Mouse (Mus musculus) forebrain, embryonic 10.5 days (tissue): Measurements from ENCODE around the gene Aknad1. TPM values are rescaled to one million over a fixed set of nuclear protein-coding genes. Genes with fewer than 3 reads are reported as not detected.

Experiments used
- DNase-seq: peaks from one replicate; pipeline ENCODE4 v3.0.0-alpha.2; 2017; ENCODE audit warnings: low spot score; ENCODE audit errors: extremely low spot score
- H3K27ac ChIP-seq: fragments of 300-500 bp; sonication (generic); 2 replicates; pipeline ENCODE4 v1.5.1; 2016; ENCODE audit warnings: mild to moderate bottlenecking
- H3K27me3 ChIP-seq: fragments of 300-500 bp; sonication (generic); 2 replicates; pipeline ENCODE4 v1.6.1; 2016; ENCODE audit warnings: mild to moderate bottlenecking; ENCODE audit not compliant: poor library complexity, severe bottlenecking
- H3K36me3 ChIP-seq: fragments of 300-500 bp; sonication (generic); replicated peaks from 2 replicates; pipeline ENCODE4 v1.6.1; 2016; ENCODE audit warnings: mild to moderate bottlenecking, moderate library complexity
- H3K4me1 ChIP-seq: fragments of 300-500 bp; sonication (generic); 2 replicates; pipeline ENCODE4 v1.6.1; 2016
- H3K4me3 ChIP-seq: fragments of 300-500 bp; sonication (generic); 2 replicates; pipeline ENCODE4 v1.5.1; 2016; ENCODE audit warnings: mild to moderate bottlenecking, moderate library complexity
- H3K9me3 ChIP-seq: fragments of 300-500 bp; sonication (generic); 2 replicates; pipeline ENCODE4 v1.6.1; 2016; ENCODE audit warnings: mild to moderate bottlenecking, moderate library complexity
- WGBS: fragments of 180-500 bp; shearing (Covaris S2); methylation state at CpG from one replicate; pipeline ENCODE4 v1.1.7; 2016; 5-methylcytosine and 5-hydroxymethylcytosine counted together
- polyA plus RNA-seq: library from polyadenylated mRNA; unstranded; fragments of >200 nt; fragmentation: Nextera tagmentation; extraction: Ambion mirVana; gene quantifications from 2 replicates; pipeline ENCODE4 v1.2.1, GENCODE M21; 2016

Gene Aknad1
- polyA plus RNA-seq, 1 experiment from 2014 or later = not detected

GRCm38 (mm10) chr3:108721076-108721991 is 18.1 kb upstream of the Aknad1 start:
- peak overlapping the region; percentile 89 for H3K4me3 ChIP-seq
- peak overlapping the region; percentile 99 for H3K27ac ChIP-seq
- H3K36me3 ChIP-seq = peaks cover 16% of the 10 kb centered on the region
- WGBS = under 1% methylated on average over 44 of the region's 44 CpGs
- peak; percentile 70 for DNase-seq
- H3K4me1 ChIP-seq = peaks cover 28% of the 10 kb centered on the region
- H3K9me3 ChIP-seq = 0 out of 2 replicates have a peak, but pooled peaks cover 4% of the 10 kb centered on the region
- H3K27me3 ChIP-seq = no peaks in the 10 kb centered on the region

- Histone ChIP-seq H3K36me3 (peaks cover 9% of the 10 kb centered on the region), H3K27ac (peak within 1 kb of the TSS; percentile 99), H3K4me1 (peaks cover 28% of the 10 kb centered on the region), H3K9me3 (0 out of 2 replicates have a peak, but pooled peaks cover 4% of the 10 kb centered on the region), H3K4me3 (peak within 1 kb of the TSS; percentile 89), H3K27me3 (no peaks in the 10 kb centered on the region)
- 2% methylated on average over 53 of the region's 53 CpGs for WGBS
- DNase-seq = peak; percentile 99
Observed at GRCm38 (mm10) chr3:108722036-108722872, 17.2 kb upstream of the Aknad1 start, which contains the start of gene Gpsm2. Gpsm2 (minus strand) TSS chr3:108722309.

- H3K4me3 ChIP-seq = no peak overlapping the region
- H3K4me1 ChIP-seq = peaks cover 9% of the 10 kb centered on the region
- no peaks in the 10 kb centered on the region for H3K36me3 ChIP-seq
- no peak for DNase-seq
- H3K27ac ChIP-seq = no peak overlapping the region
- H3K9me3 ChIP-seq = 0 out of 2 replicates have a peak, but pooled peaks cover 4% of the 10 kb centered on the region
- no peaks in the 10 kb centered on the region for H3K27me3 ChIP-seq
- WGBS = 88% methylated on average over 7 of the region's 7 CpGs
Observed at GRCm38 (mm10) chr3:108726413-108726812, 13.0 kb upstream of the Aknad1 start.

GRCm38 (mm10) chr3:108727344-108727743 is 12.1 kb upstream of the Aknad1 start:
- Histone ChIP-seq H3K9me3 (0 out of 2 replicates have a peak, but pooled peaks cover 4% of the 10 kb centered on the region), H3K27me3 (no peaks in the 10 kb centered on the region), H3K36me3 (no peaks in the 10 kb centered on the region), H3K4me1 (peaks cover 9% of the 10 kb centered on the region), H3K27ac (no peak overlapping the region), H3K4me3 (no peak overlapping the region)
- no peak for DNase-seq

- Histone ChIP-seq H3K4me3 (no peak overlapping the region), H3K9me3 (0 out of 2 replicates have a peak, but pooled peaks cover 4% of the 10 kb centered on the region), H3K4me1 (peaks cover 4% of the 10 kb centered on the region), H3K36me3 (no peaks in the 10 kb centered on the region), H3K27ac (no peak overlapping the region), H3K27me3 (no peaks in the 10 kb centered on the region)
- DNase-seq = no peak
- 91% methylated on average over 3 of the region's 3 CpGs for WGBS
Observed at GRCm38 (mm10) chr3:108727776-108728175, 11.7 kb upstream of the Aknad1 start.

- Histone ChIP-seq H3K4me3 (no peak overlapping the region), H3K27ac (no peak overlapping the region), H3K36me3 (no peaks in the 10 kb centered on the region), H3K4me1 (no peaks in the 10 kb centered on the region; the same call in 1 of the 2 replicates), H3K9me3 (0 out of 2 replicates have a peak, but pooled peaks cover 4% of the 10 kb centered on the region), H3K27me3 (no peaks in the 10 kb centered on the region)
- DNase-seq = no peak
- 40% methylated on average over 12 of the region's 12 CpGs for WGBS
Observed at GRCm38 (mm10) chr3:108730316-108730715, 9.1 kb upstream of the Aknad1 start.

GRCm38 (mm10) chr3:108737761-108738160 is 1.7 kb upstream of the Aknad1 start:
- DNase-seq = no peak
- WGBS = 90% methylated on average over 3 of the region's 3 CpGs
- H3K27me3 ChIP-seq = no peaks in the 10 kb centered on the region
- no peak overlapping the region for H3K4me3 ChIP-seq
- H3K27ac ChIP-seq = no peak overlapping the region
- H3K4me1 ChIP-seq = no peaks in the 10 kb centered on the region
- H3K36me3 ChIP-seq = no peaks in the 10 kb centered on the region
- H3K9me3 ChIP-seq = no peaks in the 10 kb centered on the region

GRCm38 (mm10) chr3:108744060-108744459 is 4.6 kb downstream of the Aknad1 start:
- Histone ChIP-seq H3K9me3 (no peaks in the 10 kb centered on the region), H3K27me3 (no peaks in the 10 kb centered on the region), H3K4me1 (peaks cover 5% of the 10 kb centered on the region; the same call in 1 of the 2 replicates), H3K36me3 (no peaks in the 10 kb centered on the region), H3K27ac (no peak overlapping the region), H3K4me3 (no peak overlapping the region)
- WGBS = 88% methylated on average over 4 of the region's 4 CpGs
- no peak for DNase-seq

- WGBS = 66% methylated on average over 6 of the region's 6 CpGs
- H3K27me3 ChIP-seq = no peaks in the 10 kb centered on the region
- H3K4me3 ChIP-seq = no peak overlapping the region
- no peaks in the 10 kb centered on the region for H3K36me3 ChIP-seq
- no peaks in the 10 kb centered on the region for H3K9me3 ChIP-seq
- H3K4me1 ChIP-seq = no peaks in the 10 kb centered on the region
- no peak overlapping the region for H3K27ac ChIP-seq
- no peak for DNase-seq
Observed at GRCm38 (mm10) chr3:108751061-108751460, 11.6 kb downstream of the Aknad1 start.

- Histone ChIP-seq H3K27ac (no peak overlapping the region), H3K36me3 (no peaks in the 10 kb centered on the region), H3K4me3 (no peak overlapping the region), H3K27me3 (no peaks in the 10 kb centered on the region), H3K9me3 (no peaks in the 10 kb centered on the region), H3K4me1 (no peaks in the 10 kb centered on the region)
- no peak for DNase-seq
- 85% methylated on average over 6 of the region's 6 CpGs for WGBS
Observed at GRCm38 (mm10) chr3:108751691-108752090, 12.2 kb downstream of the Aknad1 start.

GRCm38 (mm10) chr3:108754541-108754940 is 15.1 kb downstream of the Aknad1 start:
- Histone ChIP-seq H3K36me3 (no peaks in the 10 kb centered on the region), H3K4me1 (0 out of 2 replicates have a peak, but pooled peaks cover 5% of the 10 kb centered on the region), H3K27ac (no peak overlapping the region), H3K27me3 (no peaks in the 10 kb centered on the region), H3K9me3 (no peaks in the 10 kb centered on the region), H3K4me3 (no peak overlapping the region)
- WGBS = 97% methylated on average over 1 of the region's 1 CpGs
- DNase-seq = no peak

- WGBS = 81% methylated on average over 2 of the region's 2 CpGs
- H3K4me3 ChIP-seq = no peak overlapping the region
- DNase-seq = no peak
Observed at GRCm38 (mm10) chr3:108755542-108755941, 16.1 kb downstream of the Aknad1 start.

More at GRCm38 (mm10) chr3:108755542-108755941, 16.1 kb downstream of the Aknad1 start:
- Histone ChIP-seq H3K36me3 (no peaks in the 10 kb centered on the region), H3K27me3 (no peaks in the 10 kb centered on the region), H3K4me1 (0 out of 2 replicates have a peak, but pooled peaks cover 5% of the 10 kb centered on the region), H3K9me3 (no peaks in the 10 kb centered on the region), H3K27ac (no peak overlapping the region)
